Mouse (Mus musculus): ENCODE results near the gene Pik3r2.

Pik3r2 gene

DNA sequence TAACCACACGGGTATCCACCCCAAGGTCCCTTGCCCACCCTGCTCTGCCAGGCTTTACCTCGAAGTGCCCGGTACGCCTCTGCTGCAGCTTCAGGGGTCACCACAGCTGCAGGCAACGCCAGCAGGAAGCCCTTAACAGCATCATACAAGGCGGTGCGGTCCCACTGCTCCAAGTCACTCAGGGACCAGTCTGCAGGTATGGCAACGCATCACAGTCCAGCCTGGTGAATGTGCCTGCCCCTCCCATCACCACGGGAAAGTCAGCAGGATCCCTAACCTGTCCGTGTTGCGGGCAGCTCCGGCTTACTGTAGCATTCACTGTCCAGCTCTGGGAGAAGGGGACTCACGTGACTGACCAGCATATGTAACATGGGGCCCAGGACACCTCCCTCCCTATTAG lies 4.4 kb downstream of the Pik3r2 start:
- DNase-seq, result no peak

- no peak for DNase-seq
Observed at GRCm38 (mm10) chr8:70771217-70771616, 5.3 kb downstream of the Pik3r2 start.

DNA sequence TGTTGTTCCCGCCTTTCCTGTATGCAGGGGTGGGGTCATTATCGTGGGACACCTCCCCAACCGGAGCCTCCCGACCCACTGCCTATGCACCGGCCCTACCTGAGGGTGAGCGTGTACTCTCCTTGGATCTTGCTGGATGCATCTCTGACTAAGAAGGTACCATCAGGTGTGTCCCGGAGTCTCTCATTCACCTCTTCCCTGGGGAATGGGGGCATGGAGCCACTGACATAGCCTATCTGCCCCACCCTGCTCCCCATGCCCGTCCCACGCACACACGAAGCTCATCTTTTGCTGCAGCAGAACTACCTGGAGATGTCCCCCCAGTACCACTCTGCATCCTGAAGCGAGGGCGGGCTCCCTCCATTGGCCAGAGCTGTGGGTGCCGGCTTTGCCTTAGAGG lies 5.8 kb downstream of the Pik3r2 start:
- DNase-seq, result no peak

- DNase-seq, result no peak
Observed at GRCm38 (mm10) chr8:70769858-70770257, 6.7 kb downstream of the Pik3r2 start.

DNA sequence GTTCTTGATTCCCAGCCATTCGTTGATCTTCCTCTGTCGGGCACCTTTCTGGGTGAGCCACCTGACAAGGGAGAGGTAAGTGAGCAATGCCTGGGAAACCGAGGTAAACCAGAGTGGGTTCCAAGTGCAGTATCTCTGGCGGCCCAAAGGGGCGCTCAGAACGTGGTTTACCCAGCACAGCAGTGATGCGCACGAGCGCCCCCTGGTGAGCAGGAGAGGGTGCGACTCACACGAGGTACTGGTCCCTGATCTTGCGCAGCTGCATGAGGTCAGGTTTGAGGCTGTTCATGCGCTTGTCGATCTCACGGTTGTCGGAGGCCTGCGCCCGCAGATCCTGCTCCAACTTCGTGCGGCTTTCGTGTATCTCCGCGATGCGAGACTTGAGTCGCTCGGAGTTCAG lies 7.2 kb downstream of the Pik3r2 start:
- peak; percentile 98 for DNase-seq

- no peak for DNase-seq
Observed at GRCm38 (mm10) chr8:70768956-70769355, 7.6 kb downstream of the Pik3r2 start.

DNA sequence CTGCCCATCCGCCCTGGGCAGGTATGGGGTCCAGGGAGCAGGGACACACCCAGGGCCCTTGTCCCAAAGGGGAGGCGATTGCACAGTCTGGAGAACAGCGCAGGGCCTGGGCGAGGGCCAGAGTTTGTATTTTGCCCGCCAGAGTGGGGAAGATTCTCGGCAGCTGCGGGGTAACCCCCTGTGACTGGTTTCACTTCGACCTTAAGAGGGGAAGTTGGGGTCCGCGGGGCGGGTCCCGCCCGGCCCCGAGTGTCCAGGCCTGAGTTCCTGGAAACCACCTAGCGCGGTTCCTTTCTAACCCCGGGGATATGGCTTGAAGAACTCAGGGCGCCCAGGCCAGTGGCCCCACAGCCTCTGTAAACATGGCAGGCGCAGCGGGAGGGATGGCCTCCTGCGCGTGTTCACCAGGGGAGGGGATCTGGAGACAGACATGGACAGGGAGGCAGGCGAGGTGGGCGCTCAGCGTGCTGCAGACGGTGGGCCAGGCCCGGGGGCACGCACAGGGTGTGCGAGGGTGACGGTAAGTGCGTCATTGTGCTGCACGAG lies 8.2 kb downstream of the Pik3r2 start:
- DNase-seq, result no peak

GRCm38 (mm10) chr8:70767503-70767902 lies 9.0 kb downstream of the Pik3r2 start:
- no peak for DNase-seq

DNA sequence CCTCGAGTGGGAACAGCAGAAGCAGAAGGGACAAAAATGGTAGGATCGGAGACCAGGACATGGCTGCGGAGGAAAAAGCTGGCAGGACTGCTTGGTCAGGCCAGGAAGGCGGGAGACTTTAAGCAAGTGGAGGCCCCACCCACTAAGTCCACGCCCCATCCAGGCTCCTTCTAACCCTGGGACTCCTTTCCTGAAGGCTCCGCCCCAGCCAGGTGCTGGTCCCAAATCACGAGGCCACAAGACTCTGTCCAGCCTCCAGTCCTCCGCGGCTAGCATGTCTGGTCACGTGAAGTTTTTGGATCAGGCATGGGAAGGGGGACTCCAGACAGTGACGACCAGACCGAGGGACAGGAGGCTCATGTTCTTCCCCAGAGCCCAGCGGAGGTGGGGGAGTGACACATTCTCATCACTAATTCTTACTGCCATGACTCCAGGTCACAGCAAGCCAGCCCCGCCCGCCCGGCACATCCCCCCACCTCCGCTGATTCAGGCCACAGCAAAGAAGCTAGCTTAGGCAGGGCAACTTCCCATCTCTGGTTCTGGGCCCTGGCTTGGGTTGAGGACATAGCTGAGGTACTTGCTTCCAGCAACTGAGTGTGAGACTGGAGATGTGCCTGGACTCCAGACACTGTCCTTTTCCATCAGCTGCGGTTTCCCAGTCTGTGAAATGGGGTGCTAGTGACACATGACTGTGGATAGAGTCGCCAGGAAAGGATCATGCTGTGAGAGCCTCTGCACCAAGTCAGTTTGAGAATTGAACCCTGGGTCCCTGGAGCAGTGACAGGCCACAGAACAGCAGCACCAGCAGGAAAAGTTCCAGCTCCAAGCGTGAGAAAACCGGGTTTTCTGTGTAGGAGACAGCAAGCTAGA lies 9.7 kb downstream of the Pik3r2 start:
- no peak for DNase-seq

GRCm38 (mm10) chr8:70765838-70766570 lies 10.5 kb downstream of the Pik3r2 start:
- peak; percentile 77 for DNase-seq

DNA sequence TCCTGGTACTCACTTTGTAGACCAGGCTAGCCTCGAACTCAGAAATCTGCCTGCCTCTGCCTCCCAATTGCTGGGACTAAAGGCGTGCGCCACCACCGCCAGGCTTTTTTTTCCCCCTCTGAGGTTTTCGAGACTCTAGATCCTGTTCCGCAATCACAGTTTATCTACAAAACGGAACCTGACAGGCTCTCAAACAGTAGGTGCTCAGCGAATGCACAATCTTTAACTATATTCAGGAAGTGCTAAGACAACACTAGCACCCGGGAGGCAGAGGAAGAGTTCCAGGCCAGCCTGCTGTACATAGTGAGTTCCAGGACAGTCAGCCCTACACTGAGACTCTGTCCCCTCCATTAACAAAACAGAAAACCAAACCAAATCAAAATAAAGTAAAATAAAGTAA lies 11.2 kb downstream of the Pik3r2 start:
- no peak for DNase-seq

DNA sequence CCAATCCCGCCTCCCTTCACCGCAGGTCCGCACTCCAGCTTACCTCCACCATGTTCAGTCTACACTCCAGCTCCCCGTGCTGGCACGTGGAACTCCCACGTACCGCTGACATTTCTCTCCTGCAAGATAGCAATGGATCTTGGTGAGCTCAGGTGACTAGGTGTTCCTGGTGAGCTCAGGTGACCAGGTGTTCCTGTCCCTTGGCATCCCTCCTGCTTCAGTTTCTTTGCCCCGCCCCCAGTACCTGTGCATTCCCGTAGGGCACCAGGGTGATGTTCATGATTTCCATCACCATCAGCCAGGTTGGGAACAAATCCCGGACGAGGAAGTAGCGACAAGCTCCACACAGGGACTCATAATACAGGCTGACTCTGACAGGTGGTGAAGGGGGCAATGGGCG lies 11.8 kb downstream of the Pik3r2 start:
- no peak for DNase-seq

DNA sequence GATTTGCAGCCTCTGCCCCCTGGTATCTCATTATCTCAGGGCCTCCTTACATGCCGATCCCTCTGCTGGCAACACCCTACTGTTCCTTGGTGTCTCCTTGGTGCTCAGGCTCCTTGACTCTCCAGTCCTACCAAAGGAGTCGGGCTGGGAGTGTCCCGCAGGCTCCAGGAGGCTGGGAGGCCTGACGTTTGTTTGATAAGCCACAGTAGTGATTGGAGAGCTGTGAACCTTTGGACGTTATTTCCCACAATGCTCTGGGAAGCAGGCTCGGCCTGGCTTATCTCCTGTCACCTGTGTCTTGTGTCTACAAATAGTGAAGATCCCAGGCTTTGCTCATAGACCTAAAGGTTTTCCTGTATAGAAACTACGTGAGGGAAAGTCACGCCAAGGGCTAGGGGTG lies 12.5 kb downstream of the Pik3r2 start:
- DNase-seq, result no peak

GRCm38 (mm10) chr8:70763354-70763753 lies 13.2 kb downstream of the Pik3r2 start:
- DNase-seq, result peak; percentile 80

GRCm38 (mm10) chr8:70762118-70762517 lies 14.4 kb downstream of the Pik3r2 start:
- no peak for DNase-seq

DNA sequence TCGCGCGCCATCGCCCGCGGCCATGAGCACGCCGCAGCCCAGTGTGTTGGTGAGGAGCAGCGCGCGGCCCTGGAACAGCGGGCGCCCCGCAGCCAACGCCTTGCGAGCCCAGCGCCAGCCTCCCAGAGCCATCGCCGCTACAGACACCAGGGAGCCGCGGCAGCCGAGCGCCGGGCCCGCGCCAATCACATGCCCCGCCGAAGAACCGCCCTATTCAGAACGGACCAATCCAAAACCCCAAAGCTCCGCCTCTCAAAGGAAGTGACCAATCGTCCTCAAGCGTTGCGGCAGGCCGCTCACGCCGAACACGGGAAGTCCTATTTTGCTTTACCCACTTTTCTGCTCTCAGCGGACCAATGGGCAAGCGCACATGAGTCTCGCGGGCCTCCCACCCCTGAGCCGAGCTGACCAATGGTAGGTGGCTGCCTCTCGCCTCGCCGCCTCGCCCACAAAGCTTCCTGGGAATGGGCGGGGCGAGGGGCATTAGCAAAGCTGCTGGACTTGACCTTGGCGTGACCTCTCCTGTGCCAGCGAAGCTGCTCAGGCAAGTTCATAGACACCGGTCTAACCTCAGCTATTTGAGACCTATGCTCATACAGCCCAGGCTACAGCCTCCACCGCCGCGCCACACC lies 15.6 kb downstream of the Pik3r2 start, which contains the start of gene Mpv17l2:
TSS of gene Mpv17l2 (minus strand) at position 172 of the 632 bp plus-strand sequence.
- peak; percentile 95 for DNase-seq

DNA sequence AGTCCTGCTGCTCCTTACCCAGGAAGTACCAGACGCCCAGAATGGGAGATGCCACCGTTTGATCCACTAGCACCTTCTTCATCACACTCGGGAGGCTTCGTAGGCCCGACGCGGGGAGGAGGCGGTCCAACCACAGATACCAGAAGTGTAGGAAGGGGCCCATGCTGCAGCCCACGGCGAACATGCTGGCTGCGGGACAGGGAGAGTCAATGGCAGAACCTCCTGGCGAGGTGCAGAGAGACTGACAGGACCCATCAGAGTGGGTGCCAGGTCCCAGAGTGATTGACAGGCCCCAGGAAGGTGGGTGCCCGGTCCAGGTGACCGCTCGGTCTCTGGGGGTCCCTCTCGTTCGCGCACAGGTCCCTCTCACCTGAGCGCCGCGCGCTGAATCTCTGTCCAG lies 16.2 kb downstream of the Pik3r2 start:
- no peak for DNase-seq

- DNase-seq, result no peak
Observed at GRCm38 (mm10) chr8:70758616-70759561, 17.6 kb downstream of the Pik3r2 start.

- no peak for DNase-seq
Observed at GRCm38 (mm10) chr8:70758308-70758615, 18.3 kb downstream of the Pik3r2 start.

GRCm38 (mm10) chr8:70757523-70758307 lies 18.8 kb downstream of the Pik3r2 start:
- no peak for DNase-seq

DNA sequence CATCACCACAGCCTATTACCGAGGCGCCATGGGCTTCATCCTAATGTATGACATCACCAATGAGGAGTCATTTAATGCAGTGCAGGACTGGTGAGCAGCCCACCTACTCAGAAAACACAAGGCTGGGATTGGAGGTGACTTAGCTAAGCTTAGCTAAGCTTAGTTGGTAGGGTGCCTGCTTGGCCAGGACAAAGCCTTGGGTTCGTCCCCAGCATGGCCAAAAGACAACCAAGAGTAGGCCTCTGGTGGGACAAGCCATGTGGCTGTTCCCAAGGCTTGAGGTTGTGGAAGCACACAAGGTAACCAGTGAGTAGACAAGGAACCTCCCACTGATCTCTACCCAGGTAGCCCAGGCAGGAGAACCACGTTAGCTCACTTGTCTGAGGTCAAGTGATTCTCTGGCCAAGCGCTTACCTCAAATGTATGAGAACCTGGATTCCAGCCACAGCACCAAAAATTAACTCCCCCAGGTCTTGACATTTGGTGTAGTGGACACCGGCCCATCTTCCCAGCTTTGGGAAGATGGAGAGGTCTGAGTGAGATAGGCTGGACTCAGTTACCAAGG lies 20.0 kb downstream of the Pik3r2 start:
- no peak for DNase-seq

Data from thymus, postnatal 25 days (tissue).